Mouse (Mus musculus): ENCODE results near the gene Sucnr1. TPM values are rescaled to one million over a fixed set of nuclear protein-coding genes. Genes with fewer than 3 reads are reported as not detected.
"Not testable (repeated sequence)": the region's sequence is repeated elsewhere in the genome, so short reads cannot be mapped to it uniquely, and the experiment has no call there.

Sucnr1 gene
- polyA plus RNA-seq, 1 experiment from 2014 or later, result not detected

DNA sequence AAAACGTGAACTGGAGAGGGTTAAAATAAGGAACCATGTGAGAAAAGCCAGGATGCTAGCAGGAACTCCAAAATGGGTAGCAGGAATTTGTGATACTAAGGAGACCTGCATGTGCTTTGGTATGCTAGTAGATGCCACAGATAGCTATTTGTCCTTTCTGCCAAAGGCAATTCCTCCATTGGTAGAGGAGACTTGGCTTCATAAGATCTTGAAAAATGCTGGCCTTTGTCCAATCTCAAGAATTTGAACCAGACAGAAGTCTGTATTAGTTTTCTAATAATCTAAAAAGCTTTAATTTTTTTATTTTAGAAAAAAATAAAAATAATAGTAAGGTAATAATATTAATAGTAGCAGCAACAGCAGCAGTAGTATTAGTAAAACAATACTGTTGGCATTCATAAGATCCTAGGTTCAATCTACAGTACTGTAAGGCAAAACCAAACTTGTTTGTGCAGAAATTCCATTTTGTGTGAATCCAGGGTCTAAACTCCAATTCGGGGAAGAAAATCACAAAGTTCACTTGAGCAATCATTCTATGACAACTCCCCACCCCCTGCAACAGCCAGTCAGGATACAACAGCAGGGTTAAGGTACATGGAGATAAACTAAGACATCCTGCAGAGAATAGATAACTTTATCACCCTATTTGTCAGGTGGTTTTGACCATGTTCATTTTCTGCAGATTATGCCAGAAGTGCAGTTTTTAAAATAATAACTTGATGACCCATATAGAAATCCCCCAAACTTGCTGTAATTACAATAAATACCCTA is 12.9 kb downstream of the Sucnr1 start:
- H3K9ac ChIP-seq, result no peak overlapping the region
- H3K36me3 ChIP-seq, result no peaks in the 10 kb centered on the region
- no peaks in the 10 kb centered on the region for H3K9me3 ChIP-seq
- no peaks in the 10 kb centered on the region for H3K27me3 ChIP-seq
- 93% methylated on average over 2 of the region's 2 CpGs for WGBS
- no peak overlapping the region for H3K4me2 ChIP-seq
- H3K4me1 ChIP-seq (replicated peaks), result no peaks in the 10 kb centered on the region
- no peak overlapping the region for H3K4me3 ChIP-seq
- ATAC-seq (ENCODE audit: low FRiP score), result no peak
- H3K27ac ChIP-seq, result no peak overlapping the region

DNA sequence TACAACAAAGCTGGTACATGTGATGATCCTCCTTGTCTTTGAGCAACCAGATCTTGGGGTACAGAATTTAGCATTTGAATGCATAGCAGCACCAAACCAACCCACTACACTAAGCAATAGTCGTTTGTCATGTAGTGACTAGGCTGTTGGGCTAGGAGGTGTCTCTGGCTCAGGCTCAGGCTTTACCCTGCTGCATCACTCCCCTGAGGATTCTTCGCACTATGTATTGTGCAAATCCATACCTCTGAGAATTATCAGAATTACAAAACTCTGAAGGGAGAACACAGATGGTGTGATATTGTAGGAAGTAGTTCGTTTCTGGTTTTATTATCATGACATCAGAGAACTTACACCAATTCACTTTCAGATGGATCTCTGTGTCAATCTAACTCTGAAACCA is 15.3 kb downstream of the Sucnr1 start:
- ATAC-seq (ENCODE audit: low FRiP score), result no peak
- 80% methylated on average over 3 of the region's 3 CpGs for WGBS
- Histone ChIP-seq H3K9me3 (no peaks in the 10 kb centered on the region), H3K9ac (no peak overlapping the region), H3K4me1 (replicated peaks) (no peaks in the 10 kb centered on the region), H3K27me3 (no peaks in the 10 kb centered on the region), H3K36me3 (no peaks in the 10 kb centered on the region), H3K27ac (no peak overlapping the region), H3K4me2 (no peak overlapping the region), H3K4me3 (no peak overlapping the region)

DNA sequence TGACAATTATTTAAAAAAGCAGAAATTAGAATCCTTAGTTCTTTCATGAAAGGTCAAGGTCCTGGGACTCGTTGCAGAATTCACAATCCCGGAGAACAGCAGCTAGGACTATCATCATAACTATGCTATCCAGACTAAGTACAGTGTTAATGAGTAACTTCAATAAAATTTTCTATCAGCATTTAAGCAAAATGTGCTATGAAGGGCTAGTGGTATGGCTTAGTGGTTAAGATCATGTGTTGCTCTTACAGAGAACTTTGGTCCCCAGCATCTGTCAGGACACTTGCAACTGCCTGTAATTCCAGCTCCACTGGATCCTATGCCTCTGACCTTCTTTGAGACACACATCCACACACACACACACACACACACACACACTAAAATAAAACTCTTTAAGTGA is 15.8 kb downstream of the Sucnr1 start:
- no peak overlapping the region for H3K4me3 ChIP-seq
- H3K4me1 ChIP-seq (replicated peaks), result no peaks in the 10 kb centered on the region
- H3K9ac ChIP-seq, result no peak overlapping the region
- no peaks in the 10 kb centered on the region for H3K27me3 ChIP-seq
- H3K27ac ChIP-seq, result no peak overlapping the region
- no peak overlapping the region for H3K4me2 ChIP-seq
- ATAC-seq (ENCODE audit: low FRiP score), result no peak
- no peaks in the 10 kb centered on the region for H3K9me3 ChIP-seq
- WGBS, result 92% methylated on average over 2 of the region's 2 CpGs
- H3K36me3 ChIP-seq, result no peaks in the 10 kb centered on the region

DNA sequence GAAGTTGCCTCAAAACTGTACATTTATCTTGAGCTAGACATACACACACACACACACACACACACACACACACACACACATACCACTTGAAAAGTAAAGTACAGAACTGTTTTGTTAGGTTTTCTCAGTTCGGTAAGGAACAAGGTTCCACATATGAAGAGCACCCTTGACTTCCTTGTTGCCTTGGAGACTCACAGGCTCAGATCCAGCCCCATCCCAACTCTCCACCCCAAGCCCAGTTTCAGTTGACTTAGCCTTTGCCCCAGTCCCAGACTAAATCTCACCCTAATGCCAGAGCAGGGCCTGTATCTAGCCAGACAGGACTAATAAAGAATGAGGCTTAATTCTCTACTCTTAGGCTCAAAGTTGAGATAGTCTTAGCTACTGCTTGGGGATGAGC is 16.9 kb downstream of the Sucnr1 start:
- WGBS, result 86% methylated on average over 1 of the region's 1 CpGs

DNA sequence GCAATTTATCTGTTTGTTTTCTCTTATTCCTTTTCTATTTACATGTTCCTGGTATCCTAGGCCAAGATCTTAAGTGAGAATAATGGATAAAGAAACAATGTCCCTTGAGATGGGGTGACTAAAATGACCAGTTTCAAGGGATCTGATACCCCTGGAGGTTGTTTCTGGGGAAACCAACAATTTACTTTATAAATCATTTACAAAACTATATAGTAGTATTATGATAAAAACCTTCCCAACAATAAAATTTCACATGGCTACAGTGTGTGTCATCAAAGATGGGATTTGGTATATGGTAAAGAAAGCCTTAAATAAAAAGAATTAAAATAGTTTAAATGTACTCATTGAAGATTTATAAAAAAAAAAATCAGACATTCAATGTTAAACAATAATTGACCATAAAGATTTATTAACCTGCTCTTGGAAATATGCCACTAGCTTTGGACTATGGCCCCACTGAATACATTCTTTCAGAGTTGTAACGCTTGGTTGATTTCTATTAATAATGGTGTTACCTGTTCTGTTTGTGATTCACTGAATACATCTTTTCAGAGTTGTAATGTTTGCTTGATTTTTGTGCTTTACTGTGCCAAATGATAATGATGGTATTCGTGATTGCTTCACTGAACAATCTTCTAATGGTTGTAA is 22.9 kb downstream of the Sucnr1 start:
- H3K4me3 ChIP-seq, result no peak overlapping the region
- WGBS, result 86% methylated on average over 2 of the region's 2 CpGs
- no peaks in the 10 kb centered on the region for H3K27me3 ChIP-seq
- no peaks in the 10 kb centered on the region for H3K4me1 ChIP-seq (replicated peaks)
- no peaks in the 10 kb centered on the region for H3K9me3 ChIP-seq
- no peaks in the 10 kb centered on the region for H3K36me3 ChIP-seq
- no peak for ATAC-seq (ENCODE audit: low FRiP score)
- H3K4me2 ChIP-seq, result no peak overlapping the region
- H3K27ac ChIP-seq, result no peak overlapping the region
- no peak overlapping the region for H3K9ac ChIP-seq

More for the DNA sequence above, 16.9 kb downstream of the Sucnr1 start:
- Histone ChIP-seq H3K4me3 (no peak overlapping the region), H3K9ac (no peak overlapping the region), H3K4me1 (replicated peaks) (no peaks in the 10 kb centered on the region), H3K27ac (no peak overlapping the region), H3K9me3 (no peaks in the 10 kb centered on the region), H3K36me3 (no peaks in the 10 kb centered on the region), H3K27me3 (no peaks in the 10 kb centered on the region), H3K4me2 (no peak overlapping the region)
- no peak for ATAC-seq (ENCODE audit: low FRiP score)

DNA sequence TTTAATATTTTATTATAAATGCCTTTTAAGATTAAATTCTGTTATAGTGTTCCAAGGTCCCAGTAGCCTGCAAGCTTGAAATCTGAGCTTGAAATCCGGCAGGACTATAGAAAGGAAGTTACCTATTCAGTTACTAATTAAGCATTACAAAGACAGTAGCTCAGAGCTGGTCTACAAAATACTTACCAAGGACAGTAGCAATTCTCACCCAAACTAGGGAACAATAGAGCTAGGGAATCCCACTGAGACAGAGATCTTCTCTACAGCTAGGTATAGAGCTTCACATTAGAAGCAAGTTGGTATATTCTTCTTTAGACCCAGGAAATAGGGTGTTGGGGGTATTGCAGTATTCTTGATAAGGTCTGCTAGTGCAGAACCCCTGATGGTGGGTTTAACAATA is 24.8 kb downstream of the Sucnr1 start:
- not testable (repeated sequence) for H3K4me2 ChIP-seq, H3K27me3 ChIP-seq

DNA sequence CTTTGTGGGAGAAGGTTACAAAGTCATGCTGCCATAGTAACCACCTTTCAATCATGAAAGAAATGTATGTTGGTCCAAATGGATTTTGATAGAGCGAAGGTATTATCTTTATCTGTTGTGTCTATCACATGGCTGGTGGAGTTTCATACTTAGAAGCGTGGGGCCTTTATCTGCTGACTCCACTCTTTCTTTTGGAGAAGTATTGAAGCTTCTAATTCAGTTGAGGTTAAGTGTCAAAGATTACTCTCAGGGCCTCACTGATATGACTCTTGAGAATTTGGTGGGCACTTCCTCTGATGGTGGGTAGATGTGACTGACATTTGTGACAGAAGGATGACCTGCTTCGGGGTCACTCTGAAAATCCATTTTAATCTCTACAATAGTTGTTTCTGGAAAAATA is 26.1 kb downstream of the Sucnr1 start:
- no peak overlapping the region for H3K27ac ChIP-seq
- no peaks in the 10 kb centered on the region for H3K9me3 ChIP-seq
- no peaks in the 10 kb centered on the region for H3K27me3 ChIP-seq
- no peak for ATAC-seq (ENCODE audit: low FRiP score)
- WGBS, result 88% methylated on average over 3 of the region's 3 CpGs
- H3K4me3 ChIP-seq, result no peak overlapping the region
- H3K36me3 ChIP-seq, result no peaks in the 10 kb centered on the region
- H3K4me1 ChIP-seq (replicated peaks), result no peaks in the 10 kb centered on the region
- H3K4me2 ChIP-seq, result no peak overlapping the region
- no peak overlapping the region for H3K9ac ChIP-seq

More for the DNA sequence above, 24.8 kb downstream of the Sucnr1 start:
- not testable (repeated sequence) for H3K27ac ChIP-seq; H3K9me3 ChIP-seq; H3K9ac ChIP-seq; H3K4me1 ChIP-seq (replicated peaks); ATAC-seq (ENCODE audit: low FRiP score); H3K4me3 ChIP-seq; H3K36me3 ChIP-seq
- WGBS, result 58% methylated on average over 1 of the region's 1 CpGs

DNA sequence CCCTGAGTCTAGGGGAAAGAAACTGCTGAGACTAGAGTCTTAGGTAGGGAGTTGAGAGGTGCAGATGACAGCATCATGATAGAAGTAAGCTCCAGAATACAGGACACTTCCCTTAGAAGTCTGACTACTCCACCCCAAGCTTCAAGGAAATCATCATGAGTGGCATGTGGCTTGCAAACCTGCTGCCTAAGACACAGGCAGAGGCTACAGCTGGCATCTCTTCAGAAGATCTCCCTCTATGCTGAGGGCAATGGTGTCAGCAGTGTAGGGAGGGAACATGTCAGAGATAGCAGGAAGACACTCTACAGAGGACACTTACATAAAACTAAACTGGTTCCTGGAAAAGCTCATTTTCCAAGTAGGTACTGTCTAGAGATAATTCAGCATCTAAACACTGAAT is 27.1 kb downstream of the Sucnr1 start:
- Histone ChIP-seq H3K9ac (no peak overlapping the region), H3K4me3 (no peak overlapping the region), H3K27me3 (no peaks in the 10 kb centered on the region), H3K36me3 (no peaks in the 10 kb centered on the region), H3K27ac (no peak overlapping the region), H3K9me3 (no peaks in the 10 kb centered on the region), H3K4me2 (no peak overlapping the region), H3K4me1 (replicated peaks) (no peaks in the 10 kb centered on the region)
- no peak for ATAC-seq (ENCODE audit: low FRiP score)

DNA sequence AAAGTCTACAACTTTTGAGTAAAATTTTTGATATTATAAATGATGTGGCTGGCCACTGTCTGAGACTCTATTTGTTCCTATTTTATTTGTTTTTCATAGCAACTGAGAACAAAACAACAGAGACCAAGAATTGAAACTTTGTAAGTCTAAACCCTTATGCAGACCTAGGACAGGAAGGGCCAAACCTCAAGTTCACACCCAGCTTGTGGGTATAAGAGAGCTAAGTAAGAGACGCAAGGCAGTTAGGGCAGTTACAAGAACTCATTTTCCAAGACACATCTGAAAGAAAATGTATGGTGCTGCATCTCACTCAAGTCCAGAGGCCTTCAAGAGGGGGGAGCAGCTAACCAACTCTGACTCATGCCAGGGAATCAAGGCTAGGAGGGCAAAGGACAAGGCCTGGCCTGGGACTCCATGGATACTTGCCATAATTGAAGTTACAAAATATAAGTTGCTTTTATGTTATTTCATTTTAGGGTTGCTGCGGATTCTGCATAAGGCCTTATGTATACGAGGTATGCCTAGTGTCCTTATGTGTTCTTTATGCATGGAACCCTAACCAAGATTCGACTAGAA is 29.6 kb downstream of the Sucnr1 start:
- Histone ChIP-seq H3K4me2 (no peak overlapping the region), H3K27ac (no peak overlapping the region), H3K9me3 (no peaks in the 10 kb centered on the region), H3K27me3 (no peaks in the 10 kb centered on the region), H3K36me3 (no peaks in the 10 kb centered on the region), H3K4me1 (replicated peaks) (no peaks in the 10 kb centered on the region), H3K9ac (no peak overlapping the region), H3K4me3 (no peak overlapping the region)
- 89% methylated on average over 4 of the region's 4 CpGs for whole genome bisulfite sequencing
- no peak for ATAC-seq (ENCODE audit: low FRiP score)

DNA sequence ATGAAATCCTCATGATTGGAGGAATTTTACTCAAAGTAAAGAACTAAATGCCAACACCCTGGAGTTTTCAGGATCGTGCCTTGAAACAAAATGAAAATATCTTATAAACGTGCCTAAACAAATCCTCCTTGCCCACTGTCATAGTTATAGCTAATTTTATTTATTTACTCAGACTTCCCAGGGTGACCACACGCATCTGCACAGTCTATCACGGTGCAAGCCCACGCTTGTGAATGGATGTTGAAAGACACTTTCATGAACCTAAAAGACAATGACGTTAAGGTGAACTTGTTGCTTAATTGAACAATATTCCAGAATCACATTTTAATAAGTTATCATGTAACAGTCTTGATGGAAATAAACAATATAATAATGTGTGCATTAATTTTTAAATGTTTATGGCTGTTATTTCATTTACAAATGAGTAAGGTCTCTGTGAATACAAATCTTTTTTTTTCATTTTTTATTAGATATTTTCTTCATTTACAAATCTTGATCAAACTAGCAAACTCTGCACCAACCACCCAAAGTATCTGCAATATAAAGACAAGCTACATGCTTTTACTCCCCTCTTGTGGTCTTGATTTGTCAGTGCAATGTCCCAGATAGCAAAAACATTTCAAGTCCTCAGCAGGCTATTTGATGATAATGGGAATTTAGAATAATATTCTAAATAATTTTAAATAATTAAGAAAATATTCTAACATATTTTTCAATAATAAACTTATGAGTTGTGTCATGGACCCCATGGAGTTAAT is 30.4 kb downstream of the Sucnr1 start:
- H3K4me2 ChIP-seq, result no peak overlapping the region
- 79% methylated on average over 6 of the region's 6 CpGs for WGBS
- H3K9ac ChIP-seq, result no peak overlapping the region
- H3K27ac ChIP-seq, result no peak overlapping the region
- no peaks in the 10 kb centered on the region for H3K27me3 ChIP-seq
- no peaks in the 10 kb centered on the region for H3K9me3 ChIP-seq
- no peak for ATAC-seq (ENCODE audit: low FRiP score)
- H3K36me3 ChIP-seq, result no peaks in the 10 kb centered on the region
- H3K4me1 ChIP-seq (replicated peaks), result no peaks in the 10 kb centered on the region
- no peak overlapping the region for H3K4me3 ChIP-seq

DNA sequence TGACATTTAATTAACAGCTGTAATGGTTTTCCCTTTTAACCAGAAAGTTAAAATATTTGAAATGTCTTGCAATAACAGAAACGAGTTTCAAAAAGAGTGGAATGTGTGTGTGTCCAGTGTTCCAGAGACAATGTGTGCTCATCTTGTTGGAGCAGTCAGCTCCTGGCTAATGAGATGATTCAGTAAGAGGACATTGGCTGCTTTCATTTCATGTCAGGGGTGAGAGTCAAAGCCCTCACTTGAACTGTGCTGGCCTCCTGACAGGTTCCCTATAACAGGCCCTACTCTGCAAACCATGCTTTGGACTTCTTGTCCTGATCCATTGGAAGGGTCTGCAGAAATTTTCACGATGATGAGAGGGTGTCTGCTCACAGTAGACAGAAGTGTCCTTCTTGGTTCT is 32.9 kb downstream of the Sucnr1 start:
- no peak for ATAC-seq (ENCODE audit: low FRiP score)
- Histone ChIP-seq H3K4me3 (no peak overlapping the region), H3K36me3 (no peaks in the 10 kb centered on the region), H3K9me3 (no peaks in the 10 kb centered on the region), H3K27me3 (no peaks in the 10 kb centered on the region), H3K4me2 (no peak overlapping the region), H3K9ac (no peak overlapping the region), H3K27ac (no peak overlapping the region), H3K4me1 (replicated peaks) (no peaks in the 10 kb centered on the region)
- WGBS, result 71% methylated on average over 2 of the region's 2 CpGs

DNA sequence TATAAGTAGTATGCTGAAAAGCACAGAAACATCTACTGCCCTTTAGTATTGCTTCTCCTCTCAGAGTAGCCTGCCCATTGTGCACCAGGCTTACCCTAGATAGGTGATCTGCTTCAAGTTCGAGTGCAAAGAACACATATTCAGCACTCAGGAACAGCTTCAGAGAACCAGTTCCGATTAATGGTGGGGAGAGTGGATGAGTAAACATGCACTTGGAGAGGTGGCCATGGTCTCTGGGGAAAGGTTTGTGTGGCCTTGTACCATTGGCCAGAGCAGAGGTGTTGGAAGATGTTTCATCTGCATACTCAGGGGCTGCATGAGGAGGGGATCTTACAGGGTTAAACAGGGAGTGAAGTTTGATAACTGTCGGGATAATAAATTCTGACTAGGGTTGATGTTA is 39.8 kb downstream of the Sucnr1 start:
- 90% methylated on average over 3 of the region's 3 CpGs for WGBS
- Histone ChIP-seq H3K4me2 (no peak overlapping the region), H3K27me3 (no peaks in the 10 kb centered on the region), H3K4me3 (no peak overlapping the region), H3K9ac (no peak overlapping the region), H3K9me3 (no peaks in the 10 kb centered on the region), H3K4me1 (replicated peaks) (no peaks in the 10 kb centered on the region; the same call in 1 of the 2 replicates), H3K36me3 (no peaks in the 10 kb centered on the region), H3K27ac (no peak overlapping the region)
- ATAC-seq (ENCODE audit: low FRiP score), result no peak

Data from hindbrain, embryonic 13.5 days (tissue).